Mouse (Mus musculus) induced T-regulatory cell, adult 2 months (primary cell): Measurements from ENCODE around the gene Scly.

ENCODE experiments used
- DNase-seq: peaks from one replicate; pipeline ENCODE4 v3.0.0-alpha.2; 2012; ENCODE audit warnings: low read depth

Scly gene

GRCm38 (mm10) chr1:91297799-91298744 lies at the start of gene Scly:
Gene Scly (plus strand): TSS chr1:91298338.
- DNase-seq: peak; percentile 97

GRCm38 (mm10) chr1:91248970-91249369 lies 49.2 kb upstream of the Scly start:
- DNase-seq: no peak

- DNase-seq: peak; percentile 95
These were observed 48.3 kb upstream of the Scly start, which contains the start of gene Ube2f for GRCm38 (mm10) chr1:91249564-91250414. Gene Ube2f (plus strand): TSS chr1:91250304.

GRCm38 (mm10) chr1:91250415-91251147 lies 47.6 kb upstream of the Scly start:
- DNase-seq: peak; percentile 48

- peak; percentile 41 for DNase-seq
These were observed 46.9 kb upstream of the Scly start for GRCm38 (mm10) chr1:91251148-91251650.

GRCm38 (mm10) chr1:91251927-91252326 lies 46.2 kb upstream of the Scly start:
- peak; percentile 59 for DNase-seq

- DNase-seq: no peak
These were observed 40.2 kb upstream of the Scly start for GRCm38 (mm10) chr1:91257918-91258317.

- peak; percentile 54 for DNase-seq
These were observed 38.3 kb upstream of the Scly start for GRCm38 (mm10) chr1:91259794-91260193.

GRCm38 (mm10) chr1:91262508-91262907 lies 35.6 kb upstream of the Scly start:
- DNase-seq: no peak

GRCm38 (mm10) chr1:91272260-91272659 lies 25.9 kb upstream of the Scly start:
- DNase-seq: no peak

- DNase-seq: no peak
These were observed 21.6 kb upstream of the Scly start for GRCm38 (mm10) chr1:91276581-91276980.

- DNase-seq: no peak
These were observed 20.7 kb upstream of the Scly start for GRCm38 (mm10) chr1:91277480-91277879.

- peak; percentile 56 for DNase-seq
These were observed 19.6 kb upstream of the Scly start for GRCm38 (mm10) chr1:91278410-91279119.

- peak; percentile 53 for DNase-seq
These were observed 19.0 kb upstream of the Scly start for GRCm38 (mm10) chr1:91279126-91279525.

GRCm38 (mm10) chr1:91282582-91282981 lies 15.6 kb upstream of the Scly start:
- peak; percentile 18 for DNase-seq

- no peak for DNase-seq
These were observed 8.8 kb upstream of the Scly start for GRCm38 (mm10) chr1:91289375-91289774.

GRCm38 (mm10) chr1:91292101-91292825 lies 5.9 kb upstream of the Scly start:
- DNase-seq: no peak

GRCm38 (mm10) chr1:91295544-91295943 lies 2.6 kb upstream of the Scly start:
- no peak for DNase-seq

GRCm38 (mm10) chr1:91299026-91299706 lies 1.0 kb downstream of the Scly start:
- peak; percentile 56 for DNase-seq
